Mouse (Mus musculus) forebrain, embryonic 10.5 days (tissue): ENCODE results near the gene Dusp8. TPM values are rescaled to one million over a fixed set of nuclear protein-coding genes. Genes with fewer than 3 reads are reported as not detected.
A peak's percentile ranks its signal among the peaks of the same experiment; 100 is the strongest.

ENCODE experiments used
- DNase-seq: peaks from one replicate; pipeline ENCODE4 v3.0.0-alpha.2; 2017; ENCODE audit warnings: low spot score; ENCODE audit errors: extremely low spot score
- H3K27ac ChIP-seq: fragments of 300-500 bp; sonication (generic); 2 replicates; pipeline ENCODE4 v1.5.1; 2016; ENCODE audit warnings: mild to moderate bottlenecking
- H3K27me3 ChIP-seq: fragments of 300-500 bp; sonication (generic); 2 replicates; pipeline ENCODE4 v1.6.1; 2016; ENCODE audit warnings: mild to moderate bottlenecking; ENCODE audit not compliant: poor library complexity, severe bottlenecking
- H3K36me3 ChIP-seq: fragments of 300-500 bp; sonication (generic); replicated peaks from 2 replicates; pipeline ENCODE4 v1.6.1; 2016; ENCODE audit warnings: mild to moderate bottlenecking, moderate library complexity
- H3K4me1 ChIP-seq: fragments of 300-500 bp; sonication (generic); 2 replicates; pipeline ENCODE4 v1.6.1; 2016
- H3K4me3 ChIP-seq: fragments of 300-500 bp; sonication (generic); 2 replicates; pipeline ENCODE4 v1.5.1; 2016; ENCODE audit warnings: mild to moderate bottlenecking, moderate library complexity
- H3K9me3 ChIP-seq: fragments of 300-500 bp; sonication (generic); 2 replicates; pipeline ENCODE4 v1.6.1; 2016; ENCODE audit warnings: mild to moderate bottlenecking, moderate library complexity
- WGBS: fragments of 180-500 bp; shearing (Covaris S2); methylation state at CpG from one replicate; pipeline ENCODE4 v1.1.7; 2016; 5-methylcytosine and 5-hydroxymethylcytosine counted together
- polyA plus RNA-seq: library from polyadenylated mRNA; unstranded; fragments of >200 nt; fragmentation: Nextera tagmentation; extraction: Ambion mirVana; gene quantifications from 2 replicates; pipeline ENCODE4 v1.2.1, GENCODE M21; 2016

Gene Dusp8
- polyA plus RNA-seq, 1 experiment from 2014 or later, result 7.3 TPM

DNA sequence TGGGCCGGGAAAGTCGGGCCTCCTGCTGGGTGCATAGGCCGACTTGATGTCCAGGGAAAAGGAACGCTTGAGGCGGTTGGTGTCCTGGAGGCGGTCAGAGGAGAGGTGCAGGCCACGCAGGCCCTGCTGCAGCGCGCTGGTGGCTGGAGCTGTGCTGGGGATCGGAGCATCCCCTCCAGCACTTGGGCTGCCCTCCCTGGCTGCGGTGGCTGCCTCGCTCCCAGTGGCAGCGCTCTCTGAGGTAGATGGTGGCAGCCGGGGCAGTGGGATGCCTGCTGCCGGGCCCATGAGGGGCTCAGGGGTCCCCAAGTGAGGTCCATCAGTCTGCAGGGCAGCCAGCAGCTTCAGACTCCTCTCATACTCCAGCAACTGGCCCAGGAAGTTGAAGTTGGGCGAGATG is 13.0 kb downstream of the Dusp8 start:
- WGBS, result 13% methylated on average over 16 of the region's 16 CpGs
- Histone ChIP-seq H3K9me3 (no peaks in the 10 kb centered on the region), H3K4me1 (peaks cover 26% of the 10 kb centered on the region), H3K27ac (no peak overlapping the region; the same call in 1 of the 2 replicates), H3K4me3 (peak overlapping the region; percentile 51), H3K27me3 (peaks cover 95% of the 10 kb centered on the region), H3K36me3 (peaks cover 49% of the 10 kb centered on the region)
- no peak for DNase-seq

DNA sequence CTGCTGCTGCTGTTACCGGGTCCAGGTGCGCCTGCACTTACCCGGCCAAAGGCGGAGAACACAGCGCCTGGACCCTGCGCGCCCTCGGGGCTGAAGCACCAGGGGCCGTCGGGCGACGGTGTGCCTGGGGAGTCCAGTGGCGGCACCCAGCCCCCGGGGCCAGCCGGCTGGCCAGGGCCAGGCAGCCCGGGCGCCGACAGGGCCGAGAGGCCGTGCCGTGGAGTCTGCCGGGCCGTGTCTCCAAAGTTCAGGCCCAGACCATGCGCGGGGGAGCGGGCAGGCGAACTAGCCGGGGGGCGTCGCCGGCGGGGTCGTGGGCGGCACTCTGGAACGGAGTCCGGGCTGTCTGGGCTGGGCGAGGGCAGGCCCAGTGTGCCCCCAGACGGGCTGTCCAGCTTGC is 13.5 kb downstream of the Dusp8 start:
- WGBS, result 4% methylated on average over 38 of the region's 38 CpGs
- no peak for DNase-seq
- Histone ChIP-seq H3K27ac (peak overlapping the region; percentile 58; the same call in 1 of the 2 replicates), H3K4me1 (peaks cover 23% of the 10 kb centered on the region), H3K4me3 (peak overlapping the region; percentile 51), H3K9me3 (no peaks in the 10 kb centered on the region), H3K27me3 (peaks cover 91% of the 10 kb centered on the region), H3K36me3 (peaks cover 44% of the 10 kb centered on the region)

DNA sequence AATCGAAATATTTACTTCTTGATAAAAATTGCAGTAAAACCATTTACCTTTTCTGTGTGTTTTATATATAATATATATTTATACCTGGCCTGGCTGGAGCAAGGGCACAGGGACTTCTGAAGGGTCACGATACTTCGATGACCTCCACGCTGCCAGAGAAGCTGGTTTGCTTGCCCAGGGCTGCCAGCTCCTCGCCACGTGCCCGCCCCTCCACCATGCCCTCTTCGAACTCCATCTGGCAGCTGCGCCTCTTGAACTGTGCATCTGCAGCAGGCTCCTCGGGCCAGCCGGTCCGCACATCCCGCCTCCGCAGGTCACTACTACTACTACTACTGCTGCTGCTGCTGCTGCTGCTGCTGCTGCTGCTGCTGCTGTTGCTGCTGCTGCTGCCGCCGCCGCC is 13.9 kb downstream of the Dusp8 start:
- Histone ChIP-seq H3K27me3 (peaks cover 91% of the 10 kb centered on the region), H3K4me1 (peaks cover 23% of the 10 kb centered on the region), H3K27ac (0 out of 2 replicates have a peak overlapping the region, but pooled peaks have one; percentile 58), H3K9me3 (no peaks in the 10 kb centered on the region), H3K4me3 (peak overlapping the region; percentile 51), H3K36me3 (peaks cover 41% of the 10 kb centered on the region)
- WGBS, result 28% methylated on average over 17 of the region's 17 CpGs
- DNase-seq, result no peak

DNA sequence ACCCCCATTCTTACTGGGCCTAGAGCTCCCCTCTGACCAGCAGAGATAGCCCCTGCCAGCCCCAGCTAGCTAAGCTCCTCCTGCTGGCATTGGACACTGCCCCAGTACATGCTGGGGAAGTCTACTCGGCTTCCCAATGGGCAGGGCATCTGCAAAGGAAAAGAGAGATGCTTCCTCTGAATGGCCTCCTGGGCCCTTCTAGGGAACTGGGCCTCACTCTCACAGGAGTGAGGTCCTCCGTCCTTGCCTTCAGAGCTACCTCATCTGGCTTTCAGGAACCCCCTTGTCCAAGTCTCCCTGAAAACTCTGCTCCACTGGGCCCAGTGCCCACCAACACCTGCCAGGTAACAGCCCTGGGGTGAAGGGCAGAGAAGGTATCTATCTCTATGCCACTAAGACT is 14.8 kb downstream of the Dusp8 start:
- no peak for DNase-seq
- WGBS, result 41% methylated on average over 2 of the region's 2 CpGs
- Histone ChIP-seq H3K27me3 (peaks cover 83% of the 10 kb centered on the region), H3K36me3 (peaks cover 33% of the 10 kb centered on the region), H3K27ac (no peak overlapping the region), H3K4me3 (no peak overlapping the region), H3K9me3 (no peaks in the 10 kb centered on the region), H3K4me1 (peaks cover 23% of the 10 kb centered on the region)

DNA sequence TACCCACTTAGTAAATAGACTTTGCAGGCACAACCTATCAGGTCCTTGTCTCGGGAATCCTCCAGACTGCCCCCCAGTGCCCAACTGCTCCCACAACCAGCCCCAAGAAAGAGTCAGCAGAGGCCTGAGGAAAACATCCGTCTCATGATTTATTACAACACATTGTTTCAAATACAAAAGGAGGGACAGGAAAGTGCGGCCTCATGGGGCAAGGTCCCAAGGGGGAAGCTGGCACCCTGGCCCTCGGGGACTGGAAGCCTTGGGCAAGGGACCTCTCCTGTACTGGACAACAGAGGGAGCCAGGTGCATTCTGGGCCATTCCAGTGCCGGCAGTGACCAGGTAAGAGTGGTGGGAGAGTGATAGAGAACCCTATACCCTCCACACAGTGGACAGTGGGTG is 16.3 kb downstream of the Dusp8 start:
- H3K4me3 ChIP-seq, result no peak overlapping the region
- H3K9me3 ChIP-seq, result no peaks in the 10 kb centered on the region
- peaks cover 77% of the 10 kb centered on the region for H3K27me3 ChIP-seq
- peaks cover 25% of the 10 kb centered on the region for H3K36me3 ChIP-seq
- DNase-seq, result no peak
- WGBS, result 63% methylated on average over 5 of the region's 5 CpGs
- H3K27ac ChIP-seq, result no peak overlapping the region
- H3K4me1 ChIP-seq, result peaks cover 17% of the 10 kb centered on the region

DNA sequence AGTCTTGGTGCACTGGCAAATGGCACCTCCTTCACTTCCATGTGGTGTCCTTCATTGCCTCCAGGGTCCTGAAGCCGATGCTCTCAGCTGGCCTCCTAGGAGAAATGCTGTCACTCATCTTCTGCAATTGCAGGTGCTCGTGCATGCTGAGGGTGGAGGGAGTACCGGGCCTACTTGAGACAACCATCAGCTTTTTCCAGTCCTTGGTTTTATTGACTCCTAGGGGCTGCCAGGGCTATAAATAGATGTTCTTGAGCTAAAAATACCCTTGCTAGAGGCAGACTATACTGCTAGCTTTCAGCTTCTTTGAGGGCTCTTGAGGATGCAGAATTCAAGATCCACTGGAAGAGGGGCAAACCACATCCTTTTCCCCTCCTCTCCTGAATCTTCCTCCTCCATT is 18.5 kb downstream of the Dusp8 start:
- Histone ChIP-seq H3K4me3 (no peak overlapping the region), H3K36me3 (peaks cover 10% of the 10 kb centered on the region), H3K9me3 (no peaks in the 10 kb centered on the region), H3K27ac (no peak overlapping the region), H3K27me3 (peaks cover 60% of the 10 kb centered on the region), H3K4me1 (peaks cover 5% of the 10 kb centered on the region)
- WGBS, result 88% methylated on average over 3 of the region's 3 CpGs
- DNase-seq, result no peak

DNA sequence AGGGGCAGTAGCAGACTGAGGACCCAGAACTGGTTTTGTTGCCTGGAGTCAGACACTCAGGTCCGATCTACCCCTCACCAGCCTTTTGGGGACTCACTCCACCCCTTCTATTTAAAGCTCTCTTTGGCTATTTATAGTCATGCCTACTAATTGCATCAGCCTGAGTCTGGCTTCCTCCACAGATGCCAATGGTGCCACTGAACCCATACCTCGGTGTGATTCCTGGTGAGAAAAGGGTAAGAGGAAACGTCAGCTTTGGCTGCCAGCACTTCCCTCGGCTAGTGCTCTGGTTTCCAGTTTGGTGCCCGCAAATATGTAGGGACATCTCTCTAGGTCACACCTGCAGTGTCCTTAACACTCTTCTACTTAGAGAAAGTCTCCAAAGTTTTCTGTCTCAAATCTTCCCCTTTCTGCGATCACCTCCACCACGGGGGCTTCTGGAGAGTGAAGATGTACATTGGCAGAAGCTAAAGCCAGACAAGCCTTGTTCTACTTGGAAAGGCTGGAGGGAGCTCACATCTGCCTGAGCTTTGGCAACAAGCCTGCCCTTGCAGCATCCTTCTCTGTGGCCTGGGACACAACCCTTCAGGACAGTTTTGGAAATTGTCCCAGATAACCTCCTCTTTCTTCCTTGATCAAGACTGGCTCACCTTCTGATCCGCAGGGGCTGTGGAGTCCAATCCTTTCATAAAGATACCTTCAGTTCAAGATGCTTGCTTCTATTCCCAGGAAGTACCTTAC is 21.3 kb downstream of the Dusp8 start:
- Histone ChIP-seq H3K36me3 (no peaks in the 10 kb centered on the region), H3K9me3 (no peaks in the 10 kb centered on the region), H3K4me3 (no peak overlapping the region), H3K27me3 (peaks cover 57% of the 10 kb centered on the region), H3K27ac (no peak overlapping the region), H3K4me1 (peaks cover 11% of the 10 kb centered on the region)
- no peak for DNase-seq
- 74% methylated on average over 8 of the region's 8 CpGs for WGBS

DNA sequence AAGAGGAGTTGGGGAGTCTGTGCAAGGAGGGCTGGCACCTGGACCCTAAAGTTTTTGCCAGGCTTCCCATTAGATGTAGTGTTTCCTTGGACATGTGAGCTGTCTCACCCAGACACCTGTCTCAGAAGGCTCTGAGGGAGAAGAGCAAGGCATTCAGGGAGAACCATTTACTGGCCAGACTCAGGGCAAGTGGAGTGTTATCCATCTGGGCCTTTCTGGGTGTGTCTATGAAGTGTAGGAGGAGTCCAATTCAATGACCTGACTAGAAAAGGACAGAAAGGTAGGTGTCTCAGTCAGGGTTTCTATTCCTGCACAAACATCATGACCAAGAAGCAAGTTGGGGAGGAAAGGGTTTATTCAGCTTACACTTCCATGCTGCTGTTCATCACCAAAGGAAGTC is 23.9 kb downstream of the Dusp8 start:
- Histone ChIP-seq H3K36me3 (no peaks in the 10 kb centered on the region), H3K9me3 (no peaks in the 10 kb centered on the region), H3K4me1 (peaks cover 11% of the 10 kb centered on the region), H3K27me3 (peaks cover 41% of the 10 kb centered on the region), H3K4me3 (no peak overlapping the region), H3K27ac (no peak overlapping the region)
- no peak for DNase-seq

DNA sequence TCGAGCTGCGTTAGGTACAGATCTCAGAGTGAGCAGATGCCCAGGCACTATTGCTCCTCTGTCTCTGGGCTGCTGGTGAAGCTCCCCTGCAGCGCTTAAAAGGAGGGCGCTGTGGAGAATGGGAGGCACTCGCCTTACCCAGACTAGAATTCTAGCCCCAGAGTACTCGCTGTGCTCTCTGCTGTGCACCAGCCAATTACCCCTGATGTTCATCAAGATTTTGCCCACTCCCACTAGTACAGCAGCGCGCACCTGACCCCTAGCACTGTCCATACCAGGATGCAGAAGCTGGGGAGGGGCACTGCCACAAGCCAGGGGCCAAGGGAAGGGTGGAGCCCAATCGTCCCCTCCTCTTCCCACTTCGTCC is 24.4 kb downstream of the Dusp8 start:
- H3K4me3 ChIP-seq, result peak overlapping the region; percentile 13; the same call in 1 of the 2 replicates
- H3K27me3 ChIP-seq, result peaks cover 41% of the 10 kb centered on the region
- WGBS, result 4% methylated on average over 10 of the region's 10 CpGs
- peaks cover 11% of the 10 kb centered on the region for H3K4me1 ChIP-seq
- no peaks in the 10 kb centered on the region for H3K9me3 ChIP-seq
- DNase-seq, result no peak
- no peaks in the 10 kb centered on the region for H3K36me3 ChIP-seq
- no peak overlapping the region for H3K27ac ChIP-seq

DNA sequence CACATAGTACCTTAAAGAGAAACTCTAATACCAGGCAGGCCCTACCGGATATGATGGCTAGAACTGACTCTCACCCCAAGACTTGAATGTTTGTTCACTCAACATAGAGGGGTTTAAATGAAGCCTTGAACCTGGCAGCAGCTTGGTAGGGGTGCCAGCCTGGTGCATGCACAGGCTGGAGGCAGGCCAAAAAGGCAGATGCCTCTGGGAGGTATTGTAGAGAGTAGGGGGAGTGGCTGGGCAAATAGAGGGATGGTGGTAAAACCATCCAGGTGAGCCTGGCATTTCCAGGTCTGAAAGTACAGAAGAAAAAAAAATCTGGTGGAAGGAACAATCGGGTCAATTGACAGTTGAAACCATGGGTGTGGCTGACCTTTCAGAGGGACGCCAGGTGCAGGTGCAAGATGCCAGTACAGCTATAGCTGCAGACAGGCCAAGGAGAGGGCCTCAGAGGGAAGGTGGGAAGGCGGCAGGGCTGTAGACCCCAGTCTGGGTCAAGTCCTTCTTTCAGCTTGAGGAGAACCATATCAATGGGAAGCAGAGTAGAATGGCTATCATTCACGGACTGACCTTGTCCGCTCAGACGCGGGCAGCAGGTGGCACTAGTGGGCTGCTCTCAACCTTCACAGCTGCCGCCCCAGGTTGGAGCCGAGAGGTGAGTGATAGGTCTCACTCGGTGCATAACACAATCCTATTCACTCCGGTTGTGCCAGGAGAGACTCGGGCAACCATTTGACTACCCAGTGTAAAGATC is 25.0 kb downstream of the Dusp8 start:
- peaks cover 11% of the 10 kb centered on the region for H3K4me1 ChIP-seq
- 13% methylated on average over 13 of the region's 13 CpGs for WGBS
- peak overlapping the region; percentile 13; the same call in 1 of the 2 replicates for H3K4me3 ChIP-seq
- H3K27ac ChIP-seq, result no peak overlapping the region
- peak; percentile 71 for DNase-seq
- no peaks in the 10 kb centered on the region for H3K36me3 ChIP-seq
- H3K27me3 ChIP-seq, result peaks cover 41% of the 10 kb centered on the region
- no peaks in the 10 kb centered on the region for H3K9me3 ChIP-seq

DNA sequence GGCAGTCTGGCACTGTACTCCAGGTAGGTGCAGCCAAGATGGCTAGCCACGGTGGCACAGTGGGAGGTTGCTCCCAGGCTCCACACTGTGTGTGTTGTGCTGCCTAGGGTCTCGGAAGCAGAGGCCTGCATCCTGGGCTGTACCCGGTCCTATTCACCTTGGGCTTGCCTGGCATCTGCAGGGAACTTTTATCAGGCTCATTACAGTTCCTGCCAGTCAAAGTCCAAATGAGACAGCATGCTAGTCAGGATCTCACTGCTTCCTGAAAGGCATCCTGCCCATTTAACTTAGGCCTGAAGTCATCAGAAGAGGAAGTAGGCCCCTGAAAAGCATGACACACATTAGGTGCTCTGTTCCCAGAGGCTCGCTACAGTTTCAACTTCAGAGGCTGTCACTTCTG is 27.2 kb downstream of the Dusp8 start:
- WGBS, result 66% methylated on average over 4 of the region's 4 CpGs
- no peak overlapping the region for H3K4me3 ChIP-seq
- H3K36me3 ChIP-seq, result no peaks in the 10 kb centered on the region
- no peaks in the 10 kb centered on the region for H3K9me3 ChIP-seq
- peaks cover 11% of the 10 kb centered on the region for H3K4me1 ChIP-seq
- no peak overlapping the region for H3K27ac ChIP-seq
- peaks cover 27% of the 10 kb centered on the region for H3K27me3 ChIP-seq
- DNase-seq, result no peak

DNA sequence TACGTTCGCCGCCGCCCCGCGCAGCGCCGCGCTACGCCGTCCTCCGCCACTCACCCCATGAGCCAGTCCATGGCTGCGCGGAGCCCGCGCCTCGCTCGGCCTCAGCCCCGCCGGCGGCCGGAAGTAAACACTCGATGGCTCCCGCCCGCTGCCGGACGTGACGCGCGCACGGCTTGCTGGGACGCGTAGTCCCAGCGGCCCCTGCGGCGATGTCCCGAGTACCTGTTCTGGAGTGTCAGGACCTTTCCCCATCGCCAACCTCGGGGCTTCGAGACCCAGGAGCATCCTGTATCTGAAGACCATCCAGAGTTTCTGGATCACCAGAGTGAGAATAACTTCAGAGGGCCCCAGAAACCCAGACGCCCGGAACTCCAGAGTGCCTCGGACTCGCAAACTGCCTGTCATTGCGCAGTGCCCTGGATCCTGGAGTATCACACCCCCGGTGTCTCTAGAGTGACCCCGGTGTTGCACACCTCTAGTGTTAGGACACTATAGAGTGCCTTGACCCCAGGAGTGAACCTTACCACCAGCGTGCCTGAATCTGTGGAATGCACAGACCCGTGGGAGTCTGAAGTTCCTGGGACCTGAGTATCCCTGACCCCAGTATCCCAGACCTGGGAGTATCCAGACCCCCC is 34.6 kb downstream of the Dusp8 start, which contains the start of gene Mob2:
Mob2 (minus strand) TSS at position 135 of the 635 bp plus-strand sequence.
- Histone ChIP-seq H3K27me3 (no peaks in the 10 kb centered on the region), H3K4me1 (peaks cover 24% of the 10 kb centered on the region), H3K27ac (peak within 1 kb of the TSS; percentile 91), H3K36me3 (peaks cover 20% of the 10 kb centered on the region), H3K9me3 (no peaks in the 10 kb centered on the region), H3K4me3 (peak within 1 kb of the TSS; percentile 95)
- DNase-seq, result peak; percentile 89
- under 1% methylated on average over 49 of the region's 49 CpGs for WGBS
